Mouse (Mus musculus) liver, adult 2 months (tissue): ENCODE data around the gene AW822073. TPM values are rescaled to one million over a fixed set of nuclear protein-coding genes. Genes with fewer than 3 reads are reported as not detected.

Experiments
- DNase-seq: peaks from one replicate; pipeline ENCODE4 v3.0.0-alpha.2; 2011; ENCODE audit warnings: low read depth, low spot score; ENCODE audit errors: extremely low read depth
- H3K27ac ChIP-seq: fragments of 200-500 bp; replicated peaks from 2 replicates; pipeline ENCODE4 v1.5.1; 2012; ENCODE audit warnings: low read depth, mild to moderate bottlenecking, control low read depth, inconsistent platforms, low read length; ENCODE audit not compliant: insufficient read depth
- H3K27me3 ChIP-seq: fragments of 200-500 bp; 2 replicates; pipeline ENCODE4 v1.6.1; 2012; ENCODE audit warnings: mild to moderate bottlenecking, moderate library complexity, low read length, inconsistent platforms; ENCODE audit not compliant: control insufficient read depth, insufficient read depth
- H3K36me3 ChIP-seq: fragments of 200-500 bp; 2 replicates; pipeline ENCODE4 v1.6.1; 2012; ENCODE audit warnings: low read length, inconsistent platforms; ENCODE audit not compliant: control insufficient read depth, insufficient read depth
- H3K4me1 ChIP-seq: fragments of 200-500 bp; 2 replicates; pipeline ENCODE4 v1.6.1; 2011; ENCODE audit warnings: low read length; ENCODE audit not compliant: control insufficient read depth, insufficient read depth
- H3K4me3 ChIP-seq: fragments of 200-500 bp; 2 replicates; pipeline ENCODE4 v1.5.1; 2011; ENCODE audit warnings: low read depth, mild to moderate bottlenecking, control low read depth, low read length, moderate library complexity; ENCODE audit not compliant: insufficient read depth
- H3K79me2 ChIP-seq: fragments of 200-500 bp; 2 replicates; pipeline ENCODE4 v1.6.1; 2012; ENCODE audit warnings: inconsistent platforms, mild to moderate bottlenecking, low read length, moderate library complexity; ENCODE audit not compliant: control insufficient read depth, insufficient read depth
- H3K9ac ChIP-seq: fragments of 200-500 bp; 2 replicates; pipeline ENCODE4 v1.6.1; 2012; ENCODE audit warnings: low read depth, mild to moderate bottlenecking, control low read depth, inconsistent platforms, low read length
- CTCF ChIP-seq: fragments of 200-500 bp; IDR thresholded peaks from 2 replicates; pipeline ENCODE4 v1.5.1; 2011; ENCODE audit warnings: low read depth, low read length, control low read depth
- POLR2A ChIP-seq: fragments of 200-500 bp; IDR thresholded peaks from 2 replicates; pipeline ENCODE4 v1.6.1; 2011; ENCODE audit warnings: low read length, control low read depth; ENCODE audit not compliant: insufficient read depth; ENCODE audit errors: extremely low read depth
- WGBS: fragments of 180-500 bp; shearing (Covaris S2); methylation state at CpG from one replicate; pipeline ENCODE4 v1.1.7; 2018; 5-methylcytosine and 5-hydroxymethylcytosine counted together
- polyA plus RNA-seq: library from polyadenylated mRNA; depleted of rRNA; stranded (reverse); fragments of >200 nt; gene quantifications from 2 replicates; pipeline ENCODE4 v1.2.3, GENCODE M21; 2012; rRNA removed
- total RNA-seq: library from RNA; depleted of rRNA; stranded (reverse); fragments of >200 nt; gene quantifications from 2 replicates; pipeline ENCODE4 v1.2.3, GENCODE M21; 2014; rRNA removed

The AW822073 gene
- total and polyA plus RNA-seq, 2 experiments, result not detected

- Histone ChIP-seq H3K27me3 (0 out of 2 replicates have a peak, but pooled peaks cover 3% of the 10 kb centered on the region), H3K4me1 (no peaks in the 10 kb centered on the region), H3K27ac (no peak overlapping the region), H3K4me3 (no peak overlapping the region), H3K9ac (no peak overlapping the region), H3K36me3 (no peaks in the 10 kb centered on the region), H3K79me2 (no peaks in the 10 kb centered on the region)
- WGBS, result 48% methylated on average over 1 of the region's 1 CpGs
- TF ChIP-seq POLR2A, result no peak
- no peak for TF ChIP-seq CTCF
- no peak for DNase-seq
These were observed 14.2 kb downstream of the AW822073 start for GRCm38 (mm10) chr10:58210514-58210913.

GRCm38 (mm10) chr10:58209710-58210467 is 14.8 kb downstream of the AW822073 start:
- WGBS, result 65% methylated on average over 2 of the region's 2 CpGs
- no peak overlapping the region for H3K4me3 ChIP-seq
- H3K9ac ChIP-seq, result no peak overlapping the region
- H3K27ac ChIP-seq, result no peak overlapping the region
- H3K27me3 ChIP-seq, result 0 out of 2 replicates have a peak, but pooled peaks cover 3% of the 10 kb centered on the region
- no peaks in the 10 kb centered on the region for H3K36me3 ChIP-seq
- H3K79me2 ChIP-seq, result no peaks in the 10 kb centered on the region
- no peak for DNase-seq
- TF ChIP-seq POLR2A (no peak), CTCF (no peak)
- no peaks in the 10 kb centered on the region for H3K4me1 ChIP-seq

- WGBS, result 80% methylated on average over 4 of the region's 4 CpGs
- Histone ChIP-seq H3K4me3 (no peak overlapping the region), H3K27ac (no peak overlapping the region), H3K79me2 (no peaks in the 10 kb centered on the region), H3K9ac (no peak overlapping the region), H3K27me3 (0 out of 2 replicates have a peak, but pooled peaks cover 3% of the 10 kb centered on the region), H3K36me3 (no peaks in the 10 kb centered on the region), H3K4me1 (no peaks in the 10 kb centered on the region)
- no peak for DNase-seq
- no peak for TF ChIP-seq CTCF
- TF ChIP-seq POLR2A, result no peak
These were observed 17.9 kb downstream of the AW822073 start for GRCm38 (mm10) chr10:58206639-58207404.

DNA sequence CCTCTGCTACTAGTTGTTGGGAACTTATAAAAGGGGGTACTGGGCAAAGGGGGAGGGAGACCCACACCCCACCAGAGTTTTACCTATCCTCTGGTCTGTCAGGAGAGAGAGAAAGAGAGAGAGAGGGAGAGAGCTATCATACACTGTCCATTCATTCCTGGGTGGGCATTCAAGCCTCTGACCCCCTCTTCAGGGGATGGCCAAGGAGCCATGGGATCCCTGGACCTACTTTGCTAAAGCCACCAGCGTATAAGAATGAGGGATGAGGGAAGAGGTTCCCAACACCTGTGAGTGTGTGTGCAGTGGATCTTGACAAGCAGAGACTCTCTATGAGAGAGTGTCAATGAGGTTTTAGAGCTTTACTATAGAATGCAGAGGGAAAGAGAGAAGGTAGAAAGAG is 18.7 kb downstream of the AW822073 start:
- WGBS, result 41% methylated on average over 1 of the region's 1 CpGs
- no peak overlapping the region for H3K4me3 ChIP-seq
- H3K4me1 ChIP-seq, result no peaks in the 10 kb centered on the region
- no peaks in the 10 kb centered on the region for H3K79me2 ChIP-seq
- no peak for DNase-seq
- no peak overlapping the region for H3K9ac ChIP-seq
- 0 out of 2 replicates have a peak, but pooled peaks cover 3% of the 10 kb centered on the region for H3K27me3 ChIP-seq
- TF ChIP-seq CTCF (no peak), POLR2A (no peak)
- H3K36me3 ChIP-seq, result no peaks in the 10 kb centered on the region
- H3K27ac ChIP-seq, result no peak overlapping the region

Other genes starting within 250 kb of the AW822073 start
- not detected in 2 replicates for gene Duxf3, start 7.7 kb upstream of the AW822073 start, total RNA-seq
- not detected in 2 replicates for gene Duxf3, start 7.7 kb upstream of the AW822073 start, polyA plus RNA-seq
- gene Gm4981, start 11.8 kb upstream of the AW822073 start, total RNA-seq, result not detected in 2 replicates
- gene Gm4981, start 11.8 kb upstream of the AW822073 start, polyA plus RNA-seq, result not detected in 2 replicates
- 20.4 and 20.6 TPM in 2 replicates for gene Gcc2, start 30.6 kb upstream of the AW822073 start, total RNA-seq
- gene Gcc2, start 30.6 kb upstream of the AW822073 start, polyA plus RNA-seq, result 5.3 and 5.6 TPM in 2 replicates
- 18.2 and 19.7 TPM in 2 replicates for gene Lims1, start 98.5 kb upstream of the AW822073 start, total RNA-seq
- gene Lims1, start 98.5 kb upstream of the AW822073 start, polyA plus RNA-seq, result 2.7 and 5.5 TPM in 2 replicates
- gene Ranbp2, start 222.0 kb upstream of the AW822073 start, total RNA-seq, result 38.0 and 40.5 TPM in 2 replicates
- gene Ranbp2, start 222.0 kb upstream of the AW822073 start, polyA plus RNA-seq, result 2.2 and 2.3 TPM in 2 replicates